Mouse (Mus musculus) heart, postnatal 4 days (tissue): Measurements from ENCODE around the gene Skil. TPM values are rescaled to one million over a fixed set of nuclear protein-coding genes. Genes with fewer than 3 reads are reported as not detected.

Experiments used
- DNase-seq: peaks from one replicate; pipeline ENCODE4 v3.0.0; 2021
- total RNA-seq, 2 experiments: library from RNA; stranded (reverse); gene quantifications; 2 replicates each; pipeline ENCODE4 v1.2.3; 2021

The Skil gene
- 10 to 100 TPM; 26.7 to 27.1 TPM for total RNA-seq

DNA sequence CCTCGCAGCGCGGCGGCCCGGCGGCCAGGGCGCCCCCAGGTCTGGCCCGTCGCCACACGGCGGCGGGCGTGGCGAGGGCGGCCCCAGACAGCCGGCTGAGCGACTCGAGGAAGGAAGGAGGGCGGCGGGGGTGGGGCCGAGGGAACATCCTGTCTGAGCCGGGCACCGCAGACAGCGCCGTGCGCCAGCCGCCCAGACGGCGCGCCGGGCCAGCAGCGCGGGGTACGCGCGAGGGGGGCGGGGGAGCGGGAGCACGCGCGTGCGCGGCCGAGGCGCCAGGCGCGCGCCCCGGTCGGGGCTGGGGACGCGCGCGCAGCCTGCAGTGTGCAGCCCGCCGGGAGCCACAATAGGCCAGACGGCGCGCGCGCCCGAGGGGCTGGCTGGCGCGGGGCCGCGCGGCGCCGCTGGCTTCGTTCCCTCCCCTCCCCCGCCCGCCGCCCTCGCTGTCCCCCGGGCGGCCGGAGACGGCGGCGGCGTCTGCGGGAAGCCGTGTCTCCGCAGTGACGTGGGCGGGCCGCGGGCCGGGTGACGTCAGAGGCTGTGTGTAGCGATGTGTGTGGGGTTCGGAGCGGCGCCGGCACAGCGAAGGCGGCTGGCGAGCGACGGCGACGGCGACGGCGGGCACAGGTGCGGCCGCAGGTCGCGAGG lies at the start of gene Skil:
TSS of gene Skil (plus strand) at position 528 of the 648 bp plus-strand sequence.
- DNase-seq, result peak; percentile 95

DNA sequence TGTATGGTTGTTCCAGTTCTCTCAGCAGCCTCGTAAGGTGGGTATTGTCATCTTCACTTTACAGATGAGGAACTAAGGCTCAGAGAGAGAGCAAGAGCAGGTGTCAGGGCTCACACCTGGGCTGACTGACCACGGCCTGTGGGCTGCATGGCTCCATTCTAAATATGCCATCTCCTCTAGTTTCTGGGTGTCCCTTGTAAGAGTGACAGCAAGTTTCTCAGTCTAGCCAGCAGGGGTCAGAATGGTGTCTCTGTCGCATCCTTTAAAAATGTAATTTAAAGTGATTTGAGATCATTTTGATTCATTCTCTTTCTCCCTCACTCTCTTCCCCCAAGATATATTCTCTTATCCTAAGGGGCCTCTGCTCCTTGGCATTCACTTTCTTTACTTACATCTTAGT lies 47.6 kb upstream of the Skil start:
- peak; percentile 17 for DNase-seq

DNA sequence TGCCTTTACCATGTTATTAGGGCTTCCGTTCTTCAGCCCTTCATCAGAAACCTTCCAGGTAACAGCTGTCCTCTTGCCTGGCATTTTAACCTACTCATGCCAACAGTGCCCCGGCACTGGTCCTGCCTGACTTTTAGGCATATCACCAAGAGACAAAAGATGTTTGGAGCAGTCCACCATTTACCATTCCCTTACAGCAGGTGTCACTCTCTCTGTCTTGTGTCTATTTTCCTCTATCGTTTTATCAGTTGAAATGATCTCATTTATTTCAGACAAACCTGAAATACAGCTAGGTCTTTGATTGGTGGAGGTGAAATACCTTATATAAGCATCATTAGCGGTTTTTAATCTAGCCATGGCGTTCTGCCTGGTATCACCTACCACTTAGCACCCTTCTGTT lies 45.8 kb upstream of the Skil start:
- no peak for DNase-seq

DNA sequence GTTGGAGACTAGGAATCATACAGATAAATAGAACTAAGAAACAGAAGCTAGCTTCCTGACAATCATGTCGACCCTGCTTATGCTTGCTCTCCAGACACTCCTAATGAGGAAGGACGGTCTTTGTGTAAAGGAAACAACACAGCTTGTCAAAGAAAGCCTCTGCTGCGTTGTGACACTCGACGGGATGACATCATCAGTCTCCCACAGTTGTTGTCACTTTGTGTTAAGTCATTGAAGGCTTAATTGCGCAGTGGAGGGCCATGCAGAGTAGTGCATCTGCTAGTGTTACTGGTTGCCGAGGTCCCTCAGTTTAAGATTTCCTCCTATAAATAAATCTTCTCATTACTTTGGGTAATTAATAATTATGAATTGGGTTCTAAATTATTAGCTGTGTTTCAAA lies 44.5 kb upstream of the Skil start:
- no peak for DNase-seq

DNA sequence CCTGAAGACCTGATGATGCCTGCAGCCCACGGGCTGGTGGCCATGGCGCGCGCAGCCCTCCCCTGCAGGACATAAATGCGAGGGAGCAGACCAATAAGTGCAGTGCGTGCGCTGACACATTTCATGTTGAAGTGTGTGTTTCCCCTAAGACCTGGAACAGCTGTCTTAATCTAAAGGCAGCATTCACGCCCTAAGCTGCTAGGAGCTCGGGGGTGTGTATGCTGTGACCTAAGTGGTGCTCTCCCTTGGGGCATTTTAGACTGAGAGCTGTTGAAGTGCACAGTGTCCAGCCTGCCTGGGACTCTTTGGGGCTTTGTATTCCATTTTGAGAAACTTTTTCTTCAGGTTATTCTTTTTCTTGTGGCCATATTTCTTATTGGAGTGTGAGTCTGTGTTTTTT lies 43.1 kb upstream of the Skil start:
- no peak for DNase-seq

DNA sequence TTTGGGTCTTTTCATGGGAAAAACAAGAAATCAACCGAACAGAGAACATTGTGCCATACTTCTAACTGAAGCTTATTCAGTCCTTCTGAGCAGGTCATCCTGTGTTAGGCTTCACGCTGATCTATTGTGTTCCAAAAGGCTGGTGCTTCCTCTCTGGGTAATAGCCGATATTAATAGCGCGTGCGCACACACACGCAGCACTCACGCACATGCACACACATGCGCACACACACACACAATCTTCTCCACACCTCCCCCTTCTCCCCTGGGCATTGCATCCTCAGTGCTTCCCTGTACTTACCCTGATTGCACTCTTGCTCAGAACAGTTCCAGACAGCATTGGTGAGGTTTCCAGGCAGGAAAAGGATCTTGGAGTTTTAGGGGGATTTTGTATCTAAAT lies 41.7 kb upstream of the Skil start:
- no peak for DNase-seq

DNA sequence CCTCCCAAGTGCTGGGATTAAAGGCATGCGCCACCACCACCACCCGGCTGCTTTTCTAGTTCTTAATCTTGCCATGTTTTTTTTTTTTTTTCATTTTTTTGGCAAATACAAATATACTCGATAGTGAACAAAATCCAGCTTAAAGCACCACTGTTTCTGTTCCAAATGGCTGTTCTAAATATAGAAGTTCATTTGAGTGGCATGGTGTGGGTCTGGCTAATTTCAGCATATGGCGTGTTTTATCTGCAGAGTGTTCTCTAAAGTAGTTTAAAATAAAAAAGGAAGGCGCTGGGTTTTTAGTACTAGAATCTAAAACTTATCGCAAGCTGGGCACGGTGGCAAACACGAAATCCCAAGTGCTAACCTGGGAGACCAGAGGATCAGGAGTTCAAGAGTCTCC lies 40.0 kb upstream of the Skil start:
- DNase-seq, result no peak

DNA sequence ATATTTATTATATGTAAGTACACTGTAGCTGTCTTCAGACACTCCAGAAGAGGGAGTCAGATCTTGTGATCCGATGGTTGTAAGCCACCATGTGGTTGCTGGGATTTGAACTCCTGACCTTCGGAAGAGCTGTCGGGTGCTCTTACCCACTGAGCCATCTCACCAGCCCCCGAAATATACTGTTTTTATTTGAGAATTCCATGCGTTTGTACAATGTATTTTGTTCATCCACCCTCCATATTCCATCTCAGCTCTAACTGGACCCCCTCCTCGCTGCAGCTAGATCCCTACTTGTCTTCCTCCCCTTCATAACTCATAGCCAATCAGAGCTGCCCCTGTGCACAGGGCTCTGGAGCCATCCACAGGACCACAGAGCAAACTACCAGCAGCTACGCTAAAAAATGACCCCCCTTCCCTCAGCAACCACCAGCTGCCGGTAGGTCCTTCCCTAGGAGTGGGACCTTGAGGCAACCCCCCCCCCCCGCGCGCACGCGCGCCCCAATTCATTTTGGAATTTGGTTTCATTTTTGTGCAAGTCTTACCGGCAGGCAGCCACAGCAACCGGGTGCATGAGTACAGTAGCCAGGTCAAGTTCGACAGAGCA lies 38.7 kb upstream of the Skil start:
- DNase-seq, result peak; percentile 49

DNA sequence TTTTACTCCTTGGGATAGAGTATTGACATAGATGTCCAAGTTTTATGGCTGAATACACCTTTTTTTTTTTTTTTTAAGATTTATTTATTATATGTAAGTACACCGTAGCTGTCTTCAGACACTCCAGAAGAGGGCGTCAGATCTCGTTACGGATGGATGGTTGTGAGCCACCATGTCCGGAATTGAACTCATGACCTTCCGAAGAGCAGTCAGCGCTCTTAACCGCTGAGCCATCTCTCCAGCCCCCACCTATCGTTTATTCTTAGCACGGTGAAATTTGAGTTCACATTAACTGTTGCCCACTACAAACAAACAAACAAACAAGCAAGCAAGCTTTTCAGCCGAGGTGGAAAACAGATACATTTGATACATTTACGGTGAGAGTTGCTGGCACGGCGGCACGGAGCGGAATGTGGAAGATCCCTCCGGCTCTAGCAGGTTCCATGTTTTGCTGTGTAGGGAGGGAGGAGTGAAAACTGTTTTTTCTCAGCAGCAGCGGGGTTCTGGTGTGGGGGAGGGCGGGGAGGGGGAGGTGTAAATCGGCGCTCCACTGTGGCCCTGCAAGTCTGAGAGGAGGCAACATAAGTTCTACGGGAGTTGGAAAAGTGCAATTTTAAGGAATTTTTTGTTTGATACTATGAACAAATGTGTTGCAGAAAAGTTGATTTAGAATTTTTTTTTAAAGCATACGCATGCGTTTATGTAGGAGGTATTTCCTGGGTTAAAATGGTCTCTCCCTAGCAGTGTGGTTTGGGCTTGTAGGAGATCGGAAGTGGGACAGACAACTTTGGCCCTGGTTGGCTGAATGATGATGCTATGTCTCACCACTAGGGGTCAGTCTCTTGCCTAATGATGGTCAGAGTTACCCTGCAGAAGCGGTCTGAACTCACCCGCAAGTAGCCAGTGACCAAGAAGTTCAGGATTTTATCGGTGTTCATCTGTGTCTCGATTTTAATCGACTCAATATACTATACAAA lies 37.9 kb upstream of the Skil start:
- DNase-seq, result peak; percentile 84

DNA sequence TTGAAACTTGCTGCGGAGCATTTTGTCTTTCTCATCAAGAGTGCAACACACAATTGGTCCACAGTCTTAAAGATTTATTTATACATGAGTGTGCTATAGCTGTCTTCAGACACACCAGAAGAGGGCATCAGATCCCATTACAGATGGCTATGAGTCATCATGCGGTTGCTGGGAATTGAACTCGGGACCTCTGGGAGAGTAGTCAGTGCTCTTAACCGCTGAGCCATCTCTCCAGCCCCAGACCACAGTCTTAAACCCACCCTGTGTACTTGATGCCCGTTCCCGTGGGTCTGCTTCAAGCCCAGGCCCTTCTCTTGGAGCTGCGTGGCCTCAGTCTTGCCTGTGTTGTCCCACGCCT lies 34.1 kb upstream of the Skil start:
- no peak for DNase-seq

DNA sequence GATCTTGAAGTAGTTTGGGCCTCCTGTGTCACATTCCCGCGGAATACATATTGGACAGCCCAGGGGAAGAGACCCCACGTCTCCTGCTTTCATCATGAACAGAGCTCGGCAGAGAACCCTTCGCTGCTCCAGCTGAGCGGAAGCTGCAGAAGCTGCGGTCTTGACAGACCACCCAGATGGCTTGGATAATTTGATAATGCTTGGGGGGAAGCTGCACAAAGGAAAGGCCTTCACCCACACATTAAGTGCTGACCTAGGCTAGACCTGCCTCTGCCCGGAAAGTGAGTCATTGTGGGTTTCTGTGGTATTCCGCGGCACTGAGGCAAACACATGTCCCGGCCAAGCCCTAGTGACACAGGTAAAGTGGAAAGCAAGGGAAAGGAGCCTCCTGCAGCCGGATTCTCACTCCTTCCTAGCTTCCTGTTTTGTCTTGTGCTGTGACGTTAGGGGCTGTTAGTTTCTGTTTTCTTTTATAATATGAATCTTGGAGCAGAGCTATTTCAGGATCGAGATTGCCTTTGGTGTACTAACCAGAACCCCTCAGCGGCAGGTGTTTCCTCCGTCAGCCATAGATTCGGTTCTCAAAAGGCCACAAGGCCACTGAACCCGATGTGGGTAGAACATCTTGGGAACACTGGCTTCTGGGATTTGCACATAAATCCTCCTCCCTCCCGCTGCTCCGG lies 33.6 kb upstream of the Skil start:
- no peak for DNase-seq

DNA sequence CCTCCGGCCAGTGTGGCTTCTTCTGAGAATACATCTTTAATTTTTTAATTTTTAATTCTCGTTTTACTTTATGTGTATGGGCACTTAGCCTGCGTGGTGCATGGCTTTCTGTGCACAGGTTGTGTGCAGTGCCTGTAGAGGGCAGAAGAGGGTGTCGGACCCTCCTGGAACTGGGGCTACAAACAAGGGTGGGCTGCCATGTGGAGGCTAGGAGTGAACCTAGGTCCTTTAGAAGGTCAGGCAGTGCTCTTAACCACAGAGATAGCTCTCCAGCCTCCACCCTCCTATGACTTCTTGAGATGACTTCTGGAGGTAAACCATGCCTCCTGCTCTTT lies 33.1 kb upstream of the Skil start:
- DNase-seq, result no peak

DNA sequence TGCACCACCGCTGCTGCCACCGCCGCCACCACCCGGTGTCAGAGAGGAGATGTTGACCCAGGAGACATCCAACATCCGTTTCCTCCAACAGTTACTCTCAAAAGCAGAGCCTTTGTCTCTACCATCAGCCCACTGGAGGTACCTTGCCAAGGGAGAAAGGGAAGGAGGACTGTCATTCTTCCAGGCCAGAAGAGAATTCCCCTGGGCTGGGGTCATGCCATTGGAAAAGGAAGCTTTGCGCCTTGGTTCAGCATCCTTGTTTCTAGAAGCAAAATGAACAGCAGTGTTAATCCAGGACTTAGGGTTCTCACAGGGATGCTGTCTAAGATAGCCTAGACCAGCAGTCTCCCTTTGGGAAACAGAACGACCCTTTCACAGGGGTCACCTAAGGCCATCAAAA lies 32.5 kb upstream of the Skil start:
- DNase-seq, result no peak

DNA sequence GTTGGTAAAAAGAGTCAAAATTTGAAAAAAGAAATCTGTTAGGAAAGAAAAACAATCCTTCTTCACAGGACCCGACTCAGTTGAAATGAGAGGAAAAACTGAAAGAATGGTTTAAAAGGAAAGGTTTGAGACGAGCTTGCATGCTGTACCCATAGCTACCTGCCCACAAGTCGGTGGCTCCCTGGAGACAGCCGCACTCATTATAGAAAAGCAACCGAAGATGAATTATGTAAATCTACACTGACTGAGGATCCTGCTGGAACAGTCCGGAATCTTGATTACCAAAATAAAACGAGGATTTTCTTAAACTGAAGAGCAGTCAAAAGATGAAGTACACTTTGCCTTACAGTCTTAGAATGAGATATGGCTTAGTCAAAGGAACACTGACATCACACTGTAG lies 26.4 kb upstream of the Skil start:
- DNase-seq, result no peak

DNA sequence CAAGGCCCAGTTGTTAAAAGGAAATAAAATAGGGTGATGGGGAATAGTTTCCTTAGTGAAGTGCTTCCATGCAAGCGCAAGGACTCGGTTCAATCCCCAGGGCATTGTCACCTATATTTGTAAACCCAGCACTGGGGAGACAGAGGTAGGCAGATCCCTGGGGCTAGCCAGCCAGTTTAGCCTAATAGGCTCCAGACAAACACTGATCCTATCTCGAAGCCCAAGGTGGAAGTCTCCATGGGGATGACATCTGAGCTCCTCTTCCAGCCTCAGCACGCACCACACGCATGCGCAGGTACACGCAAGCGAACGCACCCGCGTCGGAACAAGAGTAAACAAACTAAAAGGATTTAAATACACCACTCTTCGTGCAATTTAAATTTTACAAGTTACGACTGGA lies 23.1 kb upstream of the Skil start:
- no peak for DNase-seq

DNA sequence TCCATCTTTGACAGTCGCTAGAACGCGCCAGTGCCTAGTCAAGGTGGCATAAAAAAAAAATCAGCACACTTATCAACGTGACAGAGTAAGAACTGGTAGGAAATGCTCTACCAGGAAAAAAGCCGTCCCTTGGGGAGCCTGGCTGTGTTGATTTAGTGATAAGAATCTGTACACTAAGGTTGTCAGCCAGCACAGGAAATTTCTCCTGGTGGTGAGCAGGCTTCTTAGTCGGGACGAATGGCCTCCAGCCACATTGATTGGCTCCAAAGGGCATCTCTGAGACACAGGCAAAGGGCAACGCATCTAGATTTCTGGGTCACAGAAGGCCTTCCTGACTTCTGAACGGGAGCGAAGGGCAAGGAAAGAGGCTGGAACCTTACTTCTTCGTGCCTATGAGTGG lies 19.1 kb upstream of the Skil start:
- peak; percentile 12 for DNase-seq

DNA sequence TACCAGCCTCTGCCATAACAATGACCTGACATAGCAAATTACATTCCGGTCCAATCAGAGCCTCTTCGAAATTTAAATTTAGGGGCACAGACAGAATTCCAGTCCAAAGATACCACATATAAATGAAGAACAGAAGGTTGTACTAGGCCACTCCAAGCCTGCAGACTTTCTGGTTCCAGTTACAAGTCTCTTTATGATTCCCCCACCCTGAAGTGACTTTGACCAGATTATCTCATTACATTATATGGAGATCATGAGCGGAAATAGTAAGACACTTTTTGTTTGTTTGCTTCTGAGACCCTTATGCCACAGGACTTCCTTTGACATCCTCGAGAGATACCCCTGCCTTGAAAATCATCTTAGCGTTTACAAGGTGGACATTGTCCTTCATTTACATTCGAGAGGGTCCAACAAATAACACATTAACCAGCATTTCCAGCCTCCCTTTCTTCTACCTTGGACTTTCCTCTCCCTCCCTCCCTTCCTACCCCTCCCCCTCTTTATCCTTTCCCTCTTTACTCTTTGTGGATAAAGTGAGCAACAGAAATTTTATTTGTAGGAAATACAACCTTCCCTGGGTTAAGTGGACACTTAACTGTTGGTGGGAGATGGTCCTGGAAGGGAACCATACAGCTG lies 17.7 kb upstream of the Skil start:
- DNase-seq, result no peak

DNA sequence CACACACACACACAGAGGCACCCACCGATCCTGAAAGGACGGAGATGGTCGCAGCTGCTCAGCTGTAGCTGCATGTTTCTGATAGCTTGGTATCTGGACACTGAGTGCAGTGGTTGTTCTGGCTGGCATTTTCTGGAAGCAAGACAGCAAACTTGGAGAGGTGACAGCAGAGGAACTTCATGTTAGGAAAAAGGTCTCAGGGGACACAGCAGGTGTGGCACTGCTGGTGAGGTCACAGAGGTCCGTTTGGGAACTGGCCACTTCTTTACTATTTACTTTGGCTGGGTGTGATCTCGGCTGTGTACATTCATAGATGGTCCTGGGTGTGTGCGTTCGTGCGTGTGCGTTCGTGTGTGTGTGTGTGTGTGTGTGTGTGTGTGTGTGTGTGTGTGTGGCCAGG lies 15.4 kb upstream of the Skil start:
- DNase-seq, result peak; percentile 38

DNA sequence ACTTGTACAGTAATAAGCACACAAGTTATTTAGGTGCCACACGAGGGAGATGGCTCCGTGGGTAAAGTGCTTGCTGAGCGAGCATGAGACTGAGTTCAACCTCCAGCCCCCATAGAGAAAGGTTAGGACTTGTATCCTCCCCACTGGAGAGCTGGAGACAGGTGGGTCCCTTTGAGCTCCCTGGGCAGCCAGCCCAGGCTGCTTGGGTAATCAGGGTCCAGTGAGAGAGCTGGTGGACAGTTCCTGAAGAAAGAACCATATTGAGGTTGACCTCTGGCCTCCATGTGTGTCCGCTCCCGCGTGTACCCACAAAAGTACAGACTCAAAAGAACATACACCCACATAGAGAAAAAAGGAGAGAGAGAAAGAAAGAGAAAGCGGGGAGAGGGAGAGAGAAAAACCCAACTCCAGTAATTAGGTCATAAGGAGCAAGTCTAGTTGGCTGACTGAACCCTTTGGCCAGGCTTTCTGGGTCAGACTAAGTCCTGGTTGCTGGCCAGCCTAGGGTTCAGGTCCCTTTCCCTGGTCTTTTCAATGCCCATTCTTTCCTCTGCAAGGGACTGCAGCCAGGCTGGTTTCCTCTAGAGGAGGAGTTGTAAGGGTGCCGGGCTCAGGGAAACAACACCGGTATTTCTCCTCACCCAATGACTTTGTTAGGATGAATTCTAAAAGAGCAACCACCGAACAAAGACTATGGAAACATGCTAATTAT lies 13.9 kb upstream of the Skil start:
- no peak for DNase-seq

DNA sequence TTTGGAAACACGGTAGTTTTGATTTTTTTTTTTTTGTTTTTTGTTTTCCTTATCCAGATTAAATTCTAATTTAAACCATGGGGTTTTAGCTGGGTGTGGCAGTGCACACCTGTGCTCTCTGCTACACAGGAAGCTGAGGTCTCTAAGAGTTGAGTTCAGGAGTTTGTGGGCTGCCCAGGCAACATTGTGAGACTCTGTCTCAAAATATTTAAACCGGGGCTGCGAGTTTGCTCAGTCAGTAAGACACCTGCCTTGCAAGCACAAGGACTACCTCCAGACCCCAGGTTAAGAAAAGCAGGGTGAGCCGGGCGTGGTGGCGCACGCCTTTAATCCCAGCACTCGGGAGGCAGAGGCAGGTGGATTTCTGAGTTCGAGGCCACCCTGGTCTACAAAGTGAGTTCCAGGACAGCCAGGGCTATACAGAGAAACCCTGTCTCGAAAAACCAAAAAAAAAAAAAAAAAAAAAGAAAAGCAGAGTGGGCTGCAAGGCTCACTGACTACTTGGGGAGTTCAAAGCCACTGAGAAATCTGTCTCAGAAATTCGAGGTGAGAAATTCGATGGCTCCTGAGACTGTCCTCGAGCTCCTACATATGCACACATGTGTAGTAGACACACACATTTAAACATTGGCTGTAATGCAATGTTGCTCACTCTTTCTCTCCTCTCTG lies 11.9 kb upstream of the Skil start:
- no peak for DNase-seq

DNA sequence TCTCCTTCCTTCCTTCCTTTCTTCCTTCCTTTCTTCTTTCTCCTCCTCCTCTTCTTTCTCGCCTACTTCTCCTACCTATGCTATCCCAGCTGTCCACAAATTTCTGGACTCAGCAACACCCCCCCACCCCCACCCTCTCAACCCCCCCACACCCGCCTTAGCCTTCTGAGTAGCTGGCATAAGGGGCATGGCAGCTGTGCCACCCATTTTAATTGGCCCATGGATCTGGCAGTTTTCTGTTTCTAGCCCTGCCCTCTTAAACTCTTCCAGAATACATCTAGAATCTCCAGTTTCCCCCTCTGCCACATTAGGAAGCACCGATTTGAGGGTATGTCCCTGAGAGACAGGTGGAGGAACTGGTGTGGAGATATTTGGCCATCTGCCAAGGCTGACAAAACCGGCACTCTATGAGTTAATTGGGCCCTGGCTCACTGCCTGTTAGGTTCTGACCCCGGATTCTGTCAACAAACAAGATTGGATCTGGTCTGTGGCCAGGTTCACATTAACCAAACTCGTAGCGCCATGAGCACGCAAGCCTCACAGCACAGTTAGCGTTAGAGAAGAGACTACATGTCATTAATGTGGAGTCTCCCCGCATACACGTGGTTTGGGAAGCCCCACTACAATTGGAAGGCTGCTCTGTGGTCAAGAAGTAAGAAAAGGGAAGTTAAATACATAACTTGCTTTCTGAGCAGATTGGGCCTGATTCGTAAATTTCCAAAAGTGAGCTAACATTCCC lies 11.2 kb upstream of the Skil start:
- DNase-seq, result peak; percentile 49
